Mouse (Mus musculus) C2C12 (cell line): ENCODE data around the gene Tcl1b5.
"Not testable (repeated sequence)": the region's sequence is repeated elsewhere in the genome, so short reads cannot be mapped to it uniquely, and the experiment has no call there.

Experiments used
- CEBPB ChIP-seq: IDR thresholded peaks from one replicate; pipeline ENCODE4 v1.6.1; 2011; ENCODE audit warnings: low read depth, mild to moderate bottlenecking, control low read depth, moderate library complexity
- CTCF ChIP-seq: IDR thresholded peaks from one replicate; pipeline ENCODE4 v1.5.1; 2011; ENCODE audit not compliant: control insufficient read depth, insufficient read depth, insufficient read length
- MAX ChIP-seq: IDR thresholded peaks from one replicate; pipeline ENCODE4 v1.6.1; 2011; ENCODE audit warnings: mild to moderate bottlenecking, control low read depth
- MYOD1 ChIP-seq: IDR thresholded peaks from one replicate; pipeline ENCODE4 v1.6.1; 2011; ENCODE audit warnings: low read depth; ENCODE audit not compliant: control insufficient read depth, insufficient read length
- MYOG ChIP-seq: IDR thresholded peaks from one replicate; pipeline ENCODE4 v1.6.1; 2011; ENCODE audit not compliant: control insufficient read depth, insufficient read length; ENCODE audit errors: extremely low read depth
- USF1 ChIP-seq: IDR thresholded peaks from one replicate; pipeline ENCODE4 v1.6.1; 2011; ENCODE audit warnings: low read depth, mild to moderate bottlenecking, control low read depth, moderate library complexity

GRCm38 (mm10) chr12:105201657-105202056 is 25.5 kb downstream of the Tcl1b5 start, which contains the start of gene Tcl1b4:
- TF ChIP-seq CTCF, MAX, MYOD1, USF1, CEBPB, MYOG: not testable (repeated sequence)
